Mouse (Mus musculus): ENCODE measurements around the gene Dirc2. TPM values are rescaled to one million over a fixed set of nuclear protein-coding genes. Genes with fewer than 3 reads are reported as not detected.

Dirc2 gene
- polyA plus RNA-seq, 1 experiment = 35.1 TPM

GRCm38 (mm10) chr16:35775835-35776234 lies 6.7 kb upstream of the Dirc2 start:
- Histone ChIP-seq H3K4me1 (ENCODE audit: control insufficient read depth, insufficient read depth, low read length) (peaks cover 4% of the 10 kb centered on the region; the same call in 1 of the 2 replicates), H3K27ac (ENCODE audit: insufficient read depth, low read depth, low read length) (no peak overlapping the region), H3K4me3 (ENCODE audit: insufficient read depth, low read depth, low read length) (no peak overlapping the region), H3K27me3 (replicated peaks; ENCODE audit: control insufficient read depth, insufficient read depth, low read length) (no peaks in the 10 kb centered on the region), H3K36me3 (ENCODE audit: control insufficient read depth, insufficient read depth, low read length) (no peaks in the 10 kb centered on the region)
- WGBS = 90% methylated on average over 1 of the region's 1 CpGs
- DNase-seq = no peak
- TF ChIP-seq CTCF (conservative IDR thresholded peaks at IDR 0.05; ENCODE audit: insufficient read depth, insufficient read length, low read depth, low read length) (no peak), POLR2A (IDR thresholded peaks at IDR 0.05; ENCODE audit: low read depth, low read length) (no peak)

DNA sequence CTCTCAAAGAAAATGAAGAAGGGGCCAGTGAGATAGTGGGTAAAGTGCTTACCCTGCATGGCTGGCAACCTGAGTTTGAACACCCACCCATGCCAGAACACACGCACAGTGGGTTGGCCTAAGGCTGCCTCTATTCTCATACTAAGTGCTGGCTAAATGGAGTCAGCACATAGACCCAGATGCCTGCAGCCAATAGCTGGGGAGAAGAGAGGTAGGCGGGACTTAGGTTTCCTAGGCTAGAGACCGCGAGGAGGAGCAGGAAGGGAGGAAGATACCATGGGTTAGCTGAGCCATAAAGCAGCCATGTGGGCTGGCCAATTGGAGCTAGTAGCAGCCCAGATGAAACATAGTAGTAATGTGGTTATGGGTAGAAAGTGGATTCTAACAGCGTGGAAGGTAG lies 3.4 kb upstream of the Dirc2 start:
- no peak for DNase-seq
- H3K4me3 ChIP-seq (ENCODE audit: insufficient read depth, low read depth, low read length) = no peak overlapping the region
- H3K36me3 ChIP-seq (ENCODE audit: control insufficient read depth, insufficient read depth, low read length) = no peaks in the 10 kb centered on the region
- no peak for TF ChIP-seq POLR2A (IDR thresholded peaks at IDR 0.05; ENCODE audit: low read depth, low read length)
- no peak for TF ChIP-seq CTCF (conservative IDR thresholded peaks at IDR 0.05; ENCODE audit: insufficient read depth, insufficient read length, low read depth, low read length)
- no peaks in the 10 kb centered on the region for H3K27me3 ChIP-seq (replicated peaks; ENCODE audit: control insufficient read depth, insufficient read depth, low read length)
- peaks cover 9% of the 10 kb centered on the region for H3K4me1 ChIP-seq (ENCODE audit: control insufficient read depth, insufficient read depth, low read length)
- no peak overlapping the region for H3K27ac ChIP-seq (ENCODE audit: insufficient read depth, low read depth, low read length)
- 85% methylated on average over 5 of the region's 5 CpGs for WGBS

GRCm38 (mm10) chr16:35771606-35772005 lies 2.5 kb upstream of the Dirc2 start:
- Histone ChIP-seq H3K4me1 (ENCODE audit: control insufficient read depth, insufficient read depth, low read length) (peaks cover 9% of the 10 kb centered on the region), H3K27me3 (replicated peaks; ENCODE audit: control insufficient read depth, insufficient read depth, low read length) (no peaks in the 10 kb centered on the region), H3K27ac (ENCODE audit: insufficient read depth, low read depth, low read length) (no peak overlapping the region), H3K4me3 (ENCODE audit: insufficient read depth, low read depth, low read length) (no peak overlapping the region), H3K36me3 (ENCODE audit: control insufficient read depth, insufficient read depth, low read length) (no peaks in the 10 kb centered on the region)
- DNase-seq = no peak
- TF ChIP-seq CTCF (conservative IDR thresholded peaks at IDR 0.05; ENCODE audit: insufficient read depth, insufficient read length, low read depth, low read length) (no peak), POLR2A (IDR thresholded peaks at IDR 0.05; ENCODE audit: low read depth, low read length) (no peak)
- WGBS = 93% methylated on average over 5 of the region's 5 CpGs

DNA sequence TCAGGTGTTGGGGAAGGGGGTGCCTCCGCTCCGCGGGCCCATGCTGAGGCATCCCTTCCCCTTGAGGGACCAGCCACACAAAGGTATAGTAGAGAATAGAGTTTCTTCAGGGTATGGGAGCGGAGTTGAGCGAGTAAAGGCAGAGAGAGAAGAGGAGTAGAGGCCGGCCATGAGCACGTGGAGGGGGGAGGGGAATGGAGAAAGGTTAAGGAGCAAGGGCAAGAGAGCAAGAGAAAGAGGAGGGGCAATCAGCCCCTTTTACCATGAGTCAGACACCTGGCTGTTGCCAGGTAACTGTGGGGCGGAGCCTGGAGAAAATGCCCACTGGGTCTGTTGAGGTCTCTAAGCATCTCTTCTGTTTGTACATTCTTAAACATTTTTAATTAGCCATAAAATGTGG lies 2.0 kb upstream of the Dirc2 start:
- no peak for TF ChIP-seq CTCF (conservative IDR thresholded peaks at IDR 0.05; ENCODE audit: insufficient read depth, insufficient read length, low read depth, low read length)
- TF ChIP-seq POLR2A (IDR thresholded peaks at IDR 0.05; ENCODE audit: low read depth, low read length) = no peak
- H3K36me3 ChIP-seq (ENCODE audit: control insufficient read depth, insufficient read depth, low read length) = no peaks in the 10 kb centered on the region
- H3K27me3 ChIP-seq (replicated peaks; ENCODE audit: control insufficient read depth, insufficient read depth, low read length) = no peaks in the 10 kb centered on the region
- peaks cover 9% of the 10 kb centered on the region for H3K4me1 ChIP-seq (ENCODE audit: control insufficient read depth, insufficient read depth, low read length)
- H3K4me3 ChIP-seq (ENCODE audit: insufficient read depth, low read depth, low read length) = no peak overlapping the region
- H3K27ac ChIP-seq (ENCODE audit: insufficient read depth, low read depth, low read length) = no peak overlapping the region
- DNase-seq = no peak
- WGBS = 35% methylated on average over 8 of the region's 8 CpGs

DNA sequence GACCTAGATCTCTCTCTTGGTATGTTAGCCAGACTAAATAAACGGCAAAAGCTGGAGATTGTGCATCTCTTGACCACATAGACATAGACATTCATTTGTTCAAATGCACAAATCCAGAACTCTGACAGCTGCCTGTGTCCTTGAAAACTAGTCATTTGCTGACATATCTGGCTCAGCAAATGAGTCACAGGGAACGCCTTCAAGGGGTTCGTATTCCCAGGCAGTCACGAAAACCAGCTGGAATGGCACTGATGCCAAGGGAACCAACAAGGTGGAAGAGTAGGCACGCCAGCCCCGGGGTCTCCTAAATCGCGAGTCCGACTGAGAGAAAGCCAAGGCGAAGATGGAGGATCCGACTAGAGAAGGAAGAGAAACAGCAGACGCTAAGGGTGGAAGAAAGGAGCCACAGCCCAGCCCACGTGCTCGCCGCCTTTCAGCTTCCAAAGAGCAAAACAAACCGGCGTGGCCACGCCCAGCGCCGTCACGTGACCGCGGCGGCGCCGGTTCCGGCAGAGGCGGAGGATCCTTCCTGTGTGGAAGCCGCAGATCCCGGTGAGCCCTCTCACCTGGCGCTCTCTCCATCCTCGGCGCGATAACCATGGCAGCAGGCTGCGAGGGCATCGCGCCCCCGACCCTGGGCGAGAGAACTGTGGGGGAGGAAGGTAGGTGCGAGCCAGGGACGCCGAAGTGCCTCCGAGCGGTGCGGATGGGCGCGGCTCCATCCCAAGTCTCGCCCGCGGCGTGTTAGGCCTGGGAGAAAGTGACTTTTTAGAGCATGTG lies 912 bp upstream of the Dirc2 start, which contains the start of gene Hspbap1:
Hspbap1 (plus strand) TSS at position 498 of the 780 bp plus-strand sequence.
- H3K27ac ChIP-seq (ENCODE audit: insufficient read depth, low read depth, low read length) = peak within 1 kb of the TSS; percentile 66
- peak; percentile 95 for DNase-seq
- peaks cover 9% of the 10 kb centered on the region for H3K4me1 ChIP-seq (ENCODE audit: control insufficient read depth, insufficient read depth, low read length)
- peak; percentile 28 for TF ChIP-seq POLR2A (IDR thresholded peaks at IDR 0.05; ENCODE audit: low read depth, low read length)
- TF ChIP-seq CTCF (conservative IDR thresholded peaks at IDR 0.05; ENCODE audit: insufficient read depth, insufficient read length, low read depth, low read length) = no peak
- H3K4me3 ChIP-seq (ENCODE audit: insufficient read depth, low read depth, low read length) = peak within 1 kb of the TSS; percentile 69
- no peaks in the 10 kb centered on the region for H3K36me3 ChIP-seq (ENCODE audit: control insufficient read depth, insufficient read depth, low read length)
- no peaks in the 10 kb centered on the region for H3K27me3 ChIP-seq (replicated peaks; ENCODE audit: control insufficient read depth, insufficient read depth, low read length)
- WGBS = under 1% methylated on average over 51 of the region's 51 CpGs

DNA sequence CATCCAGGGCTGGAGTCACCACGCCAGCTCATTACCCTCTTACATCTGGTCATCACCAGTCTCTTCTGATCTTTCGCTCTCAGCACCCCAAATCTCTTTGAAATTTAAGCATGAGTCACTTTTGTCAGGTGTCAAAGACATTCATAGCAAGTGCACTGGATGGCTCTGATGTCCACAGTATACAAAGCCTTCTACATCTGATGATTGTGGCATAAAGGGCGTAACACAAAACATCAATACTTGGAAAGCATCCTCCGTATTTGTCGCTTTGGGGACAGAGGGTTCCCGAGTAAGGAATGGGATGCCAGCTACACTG lies 729 bp downstream of the Dirc2 start:
- TF ChIP-seq POLR2A (IDR thresholded peaks at IDR 0.05; ENCODE audit: low read depth, low read length) = no peak
- TF ChIP-seq CTCF (conservative IDR thresholded peaks at IDR 0.05; ENCODE audit: insufficient read depth, insufficient read length, low read depth, low read length) = no peak
- Histone ChIP-seq H3K4me1 (ENCODE audit: control insufficient read depth, insufficient read depth, low read length) (peaks cover 9% of the 10 kb centered on the region), H3K4me3 (ENCODE audit: insufficient read depth, low read depth, low read length) (peak overlapping the region; percentile 69), H3K27me3 (replicated peaks; ENCODE audit: control insufficient read depth, insufficient read depth, low read length) (no peaks in the 10 kb centered on the region), H3K27ac (ENCODE audit: insufficient read depth, low read depth, low read length) (no peak overlapping the region), H3K36me3 (ENCODE audit: control insufficient read depth, insufficient read depth, low read length) (no peaks in the 10 kb centered on the region)
- 32% methylated on average over 6 of the region's 6 CpGs for WGBS
- DNase-seq = no peak

DNA sequence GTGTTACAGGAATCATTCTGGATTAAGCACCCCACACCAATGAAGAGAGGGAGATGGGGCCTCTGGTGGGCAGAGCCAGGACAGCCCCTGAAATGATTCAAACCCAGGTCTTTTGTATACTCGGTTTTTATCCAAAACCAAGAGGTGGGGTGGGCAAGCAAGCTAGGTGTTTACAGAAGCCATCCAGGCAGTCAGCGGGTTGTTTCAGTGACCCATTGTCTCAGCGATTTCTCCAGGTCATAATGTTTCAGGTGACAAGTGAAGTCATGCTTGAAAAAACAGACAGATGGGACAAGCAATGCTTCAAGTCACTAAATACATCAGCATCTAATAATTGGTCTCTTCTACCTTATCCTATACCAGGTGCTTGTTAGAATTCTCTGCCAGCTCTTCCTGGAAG lies 2.8 kb downstream of the Dirc2 start:
- Histone ChIP-seq H3K27ac (ENCODE audit: insufficient read depth, low read depth, low read length) (no peak overlapping the region), H3K27me3 (replicated peaks; ENCODE audit: control insufficient read depth, insufficient read depth, low read length) (no peaks in the 10 kb centered on the region), H3K36me3 (ENCODE audit: control insufficient read depth, insufficient read depth, low read length) (no peaks in the 10 kb centered on the region), H3K4me3 (ENCODE audit: insufficient read depth, low read depth, low read length) (no peak overlapping the region), H3K4me1 (ENCODE audit: control insufficient read depth, insufficient read depth, low read length) (peaks cover 9% of the 10 kb centered on the region)
- WGBS = 64% methylated on average over 3 of the region's 3 CpGs
- TF ChIP-seq CTCF (conservative IDR thresholded peaks at IDR 0.05; ENCODE audit: insufficient read depth, insufficient read length, low read depth, low read length) = no peak
- no peak for TF ChIP-seq POLR2A (IDR thresholded peaks at IDR 0.05; ENCODE audit: low read depth, low read length)
- no peak for DNase-seq
